Mouse (Mus musculus) liver, postnatal 0 days (tissue): ENCODE results near the gene Tns2. TPM values are rescaled to one million over a fixed set of nuclear protein-coding genes. Genes with fewer than 3 reads are reported as not detected.

ENCODE experiments used
- ATAC-seq: fragments of 200-750 bp; cut with Nextera tagmentation; 2 replicates; pipeline ENCODE4 v1.8.0; 2017; ENCODE audit warnings: mild to moderate bottlenecking, moderate library complexity
- DNase-seq: peaks from one replicate; pipeline ENCODE4 v3.0.0-alpha.2; 2016
- H3K27ac ChIP-seq: fragments of 300-500 bp; sonication (generic); 2 replicates; pipeline ENCODE4 v1.5.1; 2014; ENCODE audit warnings: antibody characterized with exemption, moderate library complexity, mild to moderate bottlenecking, low read depth
- H3K27me3 ChIP-seq: fragments of 300-500 bp; sonication (generic); 2 replicates; pipeline ENCODE4 v1.6.1; 2014; ENCODE audit warnings: low read length, control low read depth, mixed read lengths; ENCODE audit not compliant: insufficient read depth
- H3K36me3 ChIP-seq: fragments of 300-500 bp; sonication (generic); replicated peaks from 2 replicates; pipeline ENCODE4 v1.6.1; 2014; ENCODE audit warnings: mild to moderate bottlenecking, control low read depth, low read length, moderate library complexity, mixed read lengths; ENCODE audit not compliant: insufficient read depth
- H3K4me1 ChIP-seq: fragments of 300-500 bp; sonication (generic); 2 replicates; pipeline ENCODE4 v1.6.1; 2014; ENCODE audit warnings: antibody characterized with exemption, mild to moderate bottlenecking, control low read depth; ENCODE audit not compliant: insufficient read depth
- H3K4me2 ChIP-seq: fragments of 300-500 bp; sonication (generic); 2 replicates; pipeline ENCODE4 v1.6.1; 2014; ENCODE audit warnings: low read depth, mild to moderate bottlenecking, low read length, moderate library complexity, mixed read lengths
- H3K4me3 ChIP-seq: fragments of 300-500 bp; sonication (generic); 2 replicates; pipeline ENCODE4 v1.5.1; 2014; ENCODE audit warnings: low read depth, low read length
- H3K9ac ChIP-seq: fragments of 300-500 bp; sonication (generic); replicated peaks from 2 replicates; pipeline ENCODE4 v1.6.1; 2014; ENCODE audit warnings: mild to moderate bottlenecking, moderate library complexity
- H3K9me3 ChIP-seq: fragments of 300-500 bp; sonication (generic); 2 replicates; pipeline ENCODE4 v1.6.1; 2016; ENCODE audit warnings: mild to moderate bottlenecking, control low read depth, low read length, mixed read lengths
- CTCF ChIP-seq: sonication (generic); IDR thresholded peaks from 2 replicates; pipeline ENCODE4 v1.5.1; 2016; ENCODE audit warnings: antibody characterized with exemption, low read depth
- EP300 ChIP-seq: IDR thresholded peaks from 2 replicates; pipeline ENCODE4 v1.6.1; 2016; ENCODE audit warnings: antibody characterized with exemption, low read depth, mild to moderate bottlenecking
- WGBS: fragments of 180-500 bp; shearing (Covaris S2); extraction: QIAGEN DNeasy Blood & Tissue Kit; methylation state at CpG from one replicate; pipeline ENCODE4 v1.1.7; 2014; ENCODE audit not compliant: insufficient replicate concordance; 5-methylcytosine and 5-hydroxymethylcytosine counted together
- polyA plus RNA-seq: library from polyadenylated mRNA; unstranded; fragments of >200 nt; fragmentation: Nextera tagmentation; extraction: Ambion mirVana; gene quantifications from 2 replicates; pipeline ENCODE4 v1.2.1, GENCODE M21; 2015

Tns2 gene
- polyA plus RNA-seq, 1 experiment from 2014 or later: 9.2 TPM

- H3K9me3 ChIP-seq: no peaks in the 10 kb centered on the region
- H3K27me3 ChIP-seq: no peaks in the 10 kb centered on the region
- peak overlapping the region; percentile 3; the same call in 1 of the 2 replicates for H3K27ac ChIP-seq
- no peak overlapping the region; the same call in 1 of the 2 replicates for H3K9ac ChIP-seq
- no peak for TF ChIP-seq CTCF
- no peak for TF ChIP-seq EP300
- DNase-seq: no peak
- peaks cover 15% of the 10 kb centered on the region for H3K4me1 ChIP-seq
- peak overlapping the region; percentile 89 for H3K4me2 ChIP-seq
- peak overlapping the region; percentile 98 for H3K4me3 ChIP-seq
- H3K36me3 ChIP-seq: no peaks in the 10 kb centered on the region
- WGBS: 13% methylated on average over 6 of the region's 6 CpGs
- 0 out of 2 replicates have a peak, but pooled peaks have one; percentile 0 for ATAC-seq
These were observed 27.2 kb upstream of the Tns2 start for GRCm38 (mm10) chr15:102072963-102073558.

GRCm38 (mm10) chr15:102073559-102074069 is 26.6 kb upstream of the Tns2 start, which contains the start of gene Eif4b:
Gene Eif4b, plus strand, starts transcription at chr15:102073773.
- Histone ChIP-seq H3K9me3 (no peaks in the 10 kb centered on the region), H3K4me2 (peak within 1 kb of the TSS; percentile 89), H3K4me3 (peak within 1 kb of the TSS; percentile 98), H3K9ac (peak within 1 kb of the TSS; percentile 96), H3K4me1 (peaks cover 17% of the 10 kb centered on the region), H3K36me3 (no peaks in the 10 kb centered on the region; the same call in 1 of the 2 replicates), H3K27me3 (no peaks in the 10 kb centered on the region), H3K27ac (peak within 1 kb of the TSS; percentile 98)
- ATAC-seq: peak; percentile 94
- TF ChIP-seq EP300 (no peak), CTCF (peak; percentile 37)
- peak; percentile 100 for DNase-seq
- WGBS: under 1% methylated on average over 57 of the region's 58 CpGs

GRCm38 (mm10) chr15:102074070-102074731 is 26.0 kb upstream of the Tns2 start:
- H3K4me1 ChIP-seq: peaks cover 22% of the 10 kb centered on the region

GRCm38 (mm10) chr15:102074876-102075585 is 25.2 kb upstream of the Tns2 start:
- Histone ChIP-seq H3K9me3 (no peaks in the 10 kb centered on the region), H3K27me3 (no peaks in the 10 kb centered on the region), H3K4me1 (peaks cover 25% of the 10 kb centered on the region), H3K4me3 (peak overlapping the region; percentile 98), H3K9ac (peak overlapping the region; percentile 96), H3K4me2 (peak overlapping the region; percentile 89), H3K27ac (peak overlapping the region; percentile 98; the same call in 1 of the 2 replicates), H3K36me3 (peaks cover 3% of the 10 kb centered on the region; the same call in 1 of the 2 replicates)
- no peak for ATAC-seq
- TF ChIP-seq EP300 (no peak), CTCF (no peak)
- 2% methylated on average over 11 of the region's 11 CpGs for WGBS
- DNase-seq: no peak

More at GRCm38 (mm10) chr15:102074070-102074731, 26.0 kb upstream of the Tns2 start:
- ATAC-seq (peak; percentile 59), DNase-seq (peak; percentile 77)
- peak overlapping the region; percentile 98 for H3K4me3 ChIP-seq
- 3% methylated on average over 55 of the region's 57 CpGs for WGBS
- H3K27me3 ChIP-seq: no peaks in the 10 kb centered on the region
- peak overlapping the region; percentile 89 for H3K4me2 ChIP-seq
- peak overlapping the region; percentile 98 for H3K27ac ChIP-seq
- H3K9me3 ChIP-seq: no peaks in the 10 kb centered on the region
- TF ChIP-seq EP300 (no peak), CTCF (no peak)
- peak overlapping the region; percentile 96 for H3K9ac ChIP-seq
- peaks cover 2% of the 10 kb centered on the region; the same call in 1 of the 2 replicates for H3K36me3 ChIP-seq

GRCm38 (mm10) chr15:102077111-102077677 is 23.0 kb upstream of the Tns2 start:
- TF ChIP-seq EP300 (no peak), CTCF (no peak)
- no peaks in the 10 kb centered on the region for H3K9me3 ChIP-seq
- DNase-seq (no peak), ATAC-seq (no peak)
- no peak overlapping the region for H3K9ac ChIP-seq
- peaks cover 7% of the 10 kb centered on the region for H3K36me3 ChIP-seq
- no peak overlapping the region for H3K4me2 ChIP-seq
- no peak overlapping the region for H3K27ac ChIP-seq
- no peaks in the 10 kb centered on the region for H3K27me3 ChIP-seq
- H3K4me3 ChIP-seq: no peak overlapping the region
- WGBS: 68% methylated on average over 2 of the region's 2 CpGs
- H3K4me1 ChIP-seq: peaks cover 28% of the 10 kb centered on the region
